Mouse (Mus musculus) heart, postnatal 25 days (tissue): ENCODE data around the gene Phf14. TPM values are rescaled to one million over a fixed set of nuclear protein-coding genes. Genes with fewer than 3 reads are reported as not detected.

Source experiments
- total RNA-seq, 2 experiments: library from RNA; stranded (reverse); gene quantifications; 2 replicates each; pipeline ENCODE4 v1.2.3; 2021

Phf14 gene
- total RNA-seq, 2 experiments from 2014 or later, result 46.4 to 48.2 TPM

Other genes starting within 250 kb of the Phf14 start
- gene Ndufa4, start 312 bp upstream of the Phf14 start, total RNA-seq, result 1,000 to 10,000 TPM; 3,110 to 3,139 TPM